Mouse (Mus musculus): ENCODE measurements around the gene Ap5m1. TPM values are rescaled to one million over a fixed set of nuclear protein-coding genes. Genes with fewer than 3 reads are reported as not detected.

Ap5m1 gene
- polyA plus RNA-seq (2012; rRNA removed; ENCODE audit: low replicate concordance) = 2.9 and 4.8 TPM in 2 replicates

GRCm38 (mm10) chr14:49065529-49066273 lies at the start of gene Ap5m1:
Ap5m1 (plus strand) TSS chr14:49066097.

GRCm38 (mm10) chr14:49066274-49066823 lies 452 bp downstream of the Ap5m1 start, which contains the start of gene Exoc5:
Exoc5 (minus strand) TSS chr14:49066653.

Other genes with a start within 250 kb of the Ap5m1 start
- gene Exoc5, start 556 bp downstream of the Ap5m1 start, polyA plus RNA-seq (2012; rRNA removed; ENCODE audit: low replicate concordance) = 3.9 and 5.3 TPM in 2 replicates
- gene Naa30, start 106.1 kb downstream of the Ap5m1 start, polyA plus RNA-seq (2012; rRNA removed; ENCODE audit: low replicate concordance) = 1.6 and 3.2 TPM in 2 replicates
- 0.40 TPM in 1 of 2 replicates, not detected in the other for gene ccdc198, start 179.4 kb downstream of the Ap5m1 start, polyA plus RNA-seq (2012; rRNA removed; ENCODE audit: low replicate concordance)